Mouse (Mus musculus): Measurements from ENCODE around the gene Arntl. TPM values are rescaled to one million over a fixed set of nuclear protein-coding genes. Genes with fewer than 3 reads are reported as not detected.

Gene Arntl
- total RNA-seq, 2 experiments from 2014 or later, result 11.8 to 13.1 TPM

DNA sequence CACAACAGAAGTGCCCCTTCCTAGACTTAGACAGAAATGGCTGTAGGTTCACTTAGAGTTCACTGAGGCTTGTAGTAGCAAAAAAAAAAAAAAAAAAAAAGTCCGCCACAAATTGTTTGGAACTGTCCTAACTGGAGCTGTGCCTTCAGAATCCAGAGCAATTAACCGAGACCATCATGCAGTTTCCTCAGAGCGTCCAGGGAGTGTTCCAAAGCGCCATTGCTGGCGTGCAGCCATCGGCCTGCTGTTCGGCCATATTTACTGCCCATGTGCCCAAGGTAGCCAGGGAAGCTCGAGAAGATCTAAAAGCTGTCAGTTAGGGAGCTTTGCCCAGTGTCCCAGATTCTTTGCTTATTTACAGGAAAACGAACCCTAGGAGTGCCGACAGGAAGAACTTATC is 63.3 kb downstream of the Arntl start:
- intact Hi-C loops (cut with DNase I; ENCODE audit: low total_unique reads), result no loop called here
- DNase-seq, result peak; percentile 40

- DNase-seq, result no peak
- intact Hi-C loops (cut with DNase I; ENCODE audit: low total_unique reads), result no loop called here
Measured at GRCm38 (mm10) chr7:113270991-113271390, 63.7 kb downstream of the Arntl start.

DNA sequence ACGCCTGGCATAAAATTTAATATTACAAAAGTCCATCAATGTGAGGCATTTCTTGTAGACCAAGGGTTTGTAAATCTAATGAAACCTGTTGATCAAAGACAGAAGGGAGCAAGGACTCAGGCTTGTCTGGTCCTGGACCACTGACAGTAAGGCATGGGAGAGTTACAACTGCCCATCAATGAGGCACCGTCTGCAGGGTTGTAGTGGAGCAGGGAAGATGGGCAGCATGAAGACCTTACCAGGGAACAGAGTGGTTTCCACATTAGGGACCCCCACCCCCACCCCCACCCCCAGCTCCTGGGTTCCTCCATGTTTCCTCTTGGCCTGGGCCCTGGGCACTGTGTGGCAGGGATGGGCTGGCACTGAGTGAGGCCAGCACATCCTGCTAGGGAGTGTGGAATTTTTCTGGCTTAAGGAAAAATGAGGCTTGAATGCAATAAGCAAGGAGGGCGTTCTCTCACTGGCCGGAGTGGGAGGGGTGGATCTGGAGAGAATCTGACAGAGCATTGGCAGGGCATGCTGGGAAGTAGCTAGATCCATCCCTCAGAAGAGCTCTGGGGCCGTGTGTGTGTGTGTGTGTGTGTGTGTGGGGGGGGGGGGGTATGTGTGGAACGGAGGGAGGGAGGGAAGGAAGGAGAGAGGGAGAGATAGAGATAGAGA is 65.2 kb downstream of the Arntl start:
- intact Hi-C loops (cut with DNase I; ENCODE audit: low total_unique reads), result no loop called here
- DNase-seq, result peak; percentile 23

GRCm38 (mm10) chr7:113277245-113277644 is 70.0 kb downstream of the Arntl start:
- intact Hi-C loops (cut with DNase I; ENCODE audit: low total_unique reads), result no loop called here
- DNase-seq, result no peak

- intact Hi-C loops (cut with DNase I; ENCODE audit: low total_unique reads), result no loop called here
- no peak for DNase-seq
Measured at GRCm38 (mm10) chr7:113278493-113278892, 71.2 kb downstream of the Arntl start.

- DNase-seq, result no peak
- intact Hi-C loops (cut with DNase I; ENCODE audit: low total_unique reads), result no loop called here
Measured at GRCm38 (mm10) chr7:113279246-113279645, 72.0 kb downstream of the Arntl start.

DNA sequence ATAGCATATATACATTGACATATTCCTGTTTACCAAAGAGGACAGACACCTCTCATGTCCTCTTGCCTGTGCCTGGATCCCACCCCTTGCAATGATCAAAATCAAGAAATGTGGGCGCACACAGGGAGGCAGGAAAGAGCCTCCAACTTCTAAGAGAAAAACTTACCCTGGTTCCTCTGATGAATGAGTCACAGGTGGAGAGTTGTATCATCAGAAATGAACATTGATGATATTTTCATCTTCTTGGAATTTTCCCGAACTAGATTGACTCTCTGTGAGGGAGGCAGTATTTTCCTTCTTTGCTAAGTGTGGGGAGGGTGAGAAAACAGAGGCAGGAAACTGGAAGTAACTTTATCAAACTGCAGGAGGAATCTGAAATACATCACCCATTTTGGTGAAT is 78.1 kb downstream of the Arntl start:
- DNase-seq, result no peak
- intact Hi-C loops (cut with DNase I; ENCODE audit: low total_unique reads), result no loop called here

- no peak for DNase-seq
- intact Hi-C loops (cut with DNase I; ENCODE audit: low total_unique reads), result no loop called here
Measured at GRCm38 (mm10) chr7:113289211-113289610, 81.9 kb downstream of the Arntl start.

GRCm38 (mm10) chr7:113291741-113292140 is 84.5 kb downstream of the Arntl start:
- intact Hi-C loops (cut with DNase I; ENCODE audit: low total_unique reads), result no loop called here
- no peak for DNase-seq

- intact Hi-C loops (cut with DNase I; ENCODE audit: low total_unique reads), result no loop called here
- DNase-seq, result no peak
Measured at GRCm38 (mm10) chr7:113292193-113292592, 84.9 kb downstream of the Arntl start.

DNA sequence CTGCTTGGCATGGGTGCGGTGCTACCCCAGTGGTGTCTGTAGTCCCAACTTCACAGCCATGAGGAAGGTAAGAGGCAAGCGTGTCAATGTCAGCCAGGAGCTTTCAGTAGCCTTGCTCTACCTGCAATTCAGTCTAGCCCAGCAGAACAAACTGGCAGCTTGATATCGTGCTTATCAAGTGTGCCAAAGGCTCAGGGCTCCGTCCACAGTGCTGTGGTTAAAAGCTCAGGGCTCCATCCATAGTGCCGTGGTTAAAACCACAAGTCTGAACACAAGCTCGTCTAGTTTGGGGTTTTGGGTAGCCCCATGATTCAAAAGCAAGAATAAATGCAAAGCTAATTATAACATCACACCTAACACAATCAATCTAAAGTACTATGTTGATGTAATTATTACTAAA is 87.3 kb downstream of the Arntl start:
- DNase-seq, result no peak
- intact Hi-C loops (cut with DNase I; ENCODE audit: low total_unique reads), result no loop called here

- intact Hi-C loops (cut with DNase I; ENCODE audit: low total_unique reads), result no loop called here
- no peak for DNase-seq
Measured at GRCm38 (mm10) chr7:113295077-113295890, 88.0 kb downstream of the Arntl start.

GRCm38 (mm10) chr7:113297813-113298212 is 90.5 kb downstream of the Arntl start:
- no peak for DNase-seq
- intact Hi-C loops (cut with DNase I; ENCODE audit: low total_unique reads), result no loop called here

- intact Hi-C loops (cut with DNase I; ENCODE audit: low total_unique reads), result loop anchor here (2.0 kb wide), 1 partner anchor 165 kb away; no protein-coding TSS in a partner anchor
Measured at GRCm38 (mm10) chr7:113310136-113310535, 102.9 kb downstream of the Arntl start.

DNA sequence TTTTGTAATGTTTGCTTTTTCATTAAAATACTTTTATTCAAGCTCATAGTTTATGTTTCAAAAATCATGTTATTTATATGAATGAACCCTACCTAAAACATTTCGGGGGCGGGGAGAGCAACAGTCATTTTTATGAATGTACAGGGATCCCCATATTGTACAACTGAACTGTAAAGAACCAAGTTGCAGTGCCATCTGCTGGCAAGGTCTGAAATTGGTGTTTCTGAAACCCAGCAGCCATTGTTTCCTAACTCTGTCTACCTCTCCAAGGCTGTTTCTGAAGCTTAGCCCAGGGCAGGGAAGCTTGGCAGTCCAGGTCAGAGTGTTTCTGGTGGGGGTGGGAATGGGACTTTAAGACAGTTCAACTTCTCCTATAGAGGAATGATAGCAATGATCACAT is 104.5 kb downstream of the Arntl start:
- intact Hi-C loops (cut with DNase I; ENCODE audit: low total_unique reads), result loop anchor here (2.0 kb wide), 1 partner anchor 167 kb away; no protein-coding TSS in a partner anchor
- peak; percentile 17 for DNase-seq

More at GRCm38 (mm10) chr7:113310136-113310535, 102.9 kb downstream of the Arntl start:
- DNase-seq, result no peak

- intact Hi-C loops (cut with DNase I; ENCODE audit: low total_unique reads), result no loop called here
- no peak for DNase-seq
Measured at GRCm38 (mm10) chr7:113320128-113320527, 112.9 kb downstream of the Arntl start.

DNA sequence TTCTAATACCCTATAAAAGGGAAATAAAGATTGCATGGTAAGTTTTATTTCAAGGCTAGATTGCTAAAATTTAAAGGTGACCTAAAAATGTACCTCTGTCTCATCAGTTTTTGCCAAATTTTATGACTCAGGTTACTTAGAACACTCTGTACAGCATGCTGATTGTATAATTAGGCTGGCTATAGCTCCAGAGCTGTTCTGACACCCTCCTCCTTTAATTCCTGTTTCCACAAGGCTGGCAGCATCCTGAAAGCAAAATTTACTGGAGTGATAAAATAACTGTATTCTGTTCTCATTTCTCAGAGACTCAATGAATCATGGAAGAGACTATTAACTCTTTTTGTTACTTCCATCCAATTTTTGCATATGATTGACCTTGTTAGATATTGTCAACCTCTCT is 126.8 kb downstream of the Arntl start:
- intact Hi-C loops (cut with DNase I; ENCODE audit: low total_unique reads), result no loop called here

GRCm38 (mm10) chr7:113335250-113335649 is 128.0 kb downstream of the Arntl start:
- DNase-seq, result no peak
- intact Hi-C loops (cut with DNase I; ENCODE audit: low total_unique reads), result no loop called here

More for the DNA sequence above, 126.8 kb downstream of the Arntl start:
- no peak for DNase-seq

- no peak for DNase-seq
- intact Hi-C loops (cut with DNase I; ENCODE audit: low total_unique reads), result no loop called here
Measured at GRCm38 (mm10) chr7:113347271-113347670, 140.0 kb downstream of the Arntl start.

DNA sequence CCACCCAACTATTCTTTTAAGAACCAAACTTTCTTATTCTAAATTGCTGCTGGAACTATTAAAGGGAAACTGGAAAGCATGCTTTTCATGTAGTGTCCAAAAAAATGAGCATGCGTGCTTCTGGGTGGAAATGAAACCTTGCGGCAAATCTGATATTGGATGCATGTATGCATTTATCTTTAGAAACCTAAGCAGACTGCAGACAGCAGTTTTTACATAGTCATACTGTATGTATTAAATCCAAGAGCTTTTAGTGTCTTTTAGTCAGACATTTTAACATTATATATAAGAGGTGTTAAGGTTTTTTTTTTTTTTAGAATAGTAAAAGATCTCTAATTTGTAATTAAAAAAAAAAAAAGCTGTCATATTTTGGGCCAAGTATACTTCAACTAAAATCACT is 140.4 kb downstream of the Arntl start:
- DNase-seq, result no peak
- intact Hi-C loops (cut with DNase I; ENCODE audit: low total_unique reads), result no loop called here

DNA sequence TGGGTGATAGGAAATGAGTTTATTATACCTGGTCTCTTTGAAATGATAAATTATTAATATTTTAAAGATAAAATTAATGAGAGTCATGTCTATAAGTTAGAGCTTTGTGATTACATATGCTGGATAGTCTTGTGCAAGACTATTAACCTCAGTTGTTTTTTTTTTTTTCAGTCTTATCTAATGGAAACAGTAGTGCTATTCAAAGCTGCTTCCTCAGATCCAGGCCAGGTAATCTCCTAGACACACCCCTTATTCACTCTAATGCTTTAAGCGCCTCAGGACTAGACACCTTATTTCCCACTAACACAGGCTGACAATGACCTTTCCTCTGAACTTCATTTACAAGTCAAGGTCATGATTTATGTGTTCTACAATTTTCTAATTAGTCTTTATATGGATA is 141.8 kb downstream of the Arntl start:
- intact Hi-C loops (cut with DNase I; ENCODE audit: low total_unique reads), result no loop called here
- DNase-seq, result no peak
